20 mouse cellular contexts compared by ENCODE assay signal in genomic region chr7:15972247-15972646, GRCm38 (mm10). TPM values are rescaled to one million over a fixed set of nuclear protein-coding genes. Genes with fewer than 3 reads are reported as not detected.
DNase-seq lines count a peak whose midpoint lies in the region; ATAC-seq lines count a peak whose summit lies in the region.
"Had no signal": no experiment of that assay in that cellular context is flagged by ENCODE, and none has a peak within 500 bp of the region (broad histone marks: within the 10 kb centered on the region; RNA-seq: fewer than 3 reads in every experiment).

No protein-coding gene starts in this region.

- H3K4me3 ChIP-seq in hindbrain, embryonic 14.5 days (replicated peaks; ENCODE audit: low read length) = no peak overlapping the region
- no peak overlapping the region for H3K4me3 ChIP-seq in hindbrain, embryonic 10.5 days
- no peak overlapping the region for H3K4me3 ChIP-seq in liver, embryonic 16.5 days (ENCODE audit: low read depth, low read length)
- H3K4me3 ChIP-seq: forebrain, embryonic 13.5 days; heart, embryonic 12.5 days; layer of hippocampus, adult 2 months; liver, embryonic 13.5 days had no signal

- ATAC-seq in hindbrain, embryonic 14.5 days (ENCODE audit: low FRiP score) = 0 out of 2 replicates have a peak, but pooled peaks have one; percentile 4
- peak; percentile 9; the same call in 1 of the 2 replicates for ATAC-seq in liver, embryonic 16.5 days (ENCODE audit: low read depth)
- ATAC-seq: forebrain, embryonic 13.5 days; inflammation-experienced regulatory T-cells, adult 6 months; lung, postnatal 0 days; midbrain, embryonic 16.5 days had no signal

- H3K4me1 ChIP-seq in hindbrain, embryonic 14.5 days (replicated peaks; ENCODE audit: control insufficient read depth, insufficient read depth, low read length) = no peaks in the 10 kb centered on the region
- peaks cover 3% of the 10 kb centered on the region; the same call in 1 of the 2 replicates for H3K4me1 ChIP-seq in hindbrain, embryonic 10.5 days (replicated peaks)
- peaks cover 1% of the 10 kb centered on the region for H3K4me1 ChIP-seq in liver, embryonic 16.5 days (ENCODE audit: control insufficient read depth, low read depth, low read length)

- WGBS in hindbrain, embryonic 14.5 days = 64% methylated on average over 25 of the region's 25 CpGs
- 65% methylated on average over 25 of the region's 25 CpGs for WGBS in hindbrain, embryonic 10.5 days
- WGBS in liver, embryonic 16.5 days (ENCODE audit: insufficient replicate concordance) = 82% methylated on average over 25 of the region's 25 CpGs

- H3K9ac ChIP-seq in hindbrain, embryonic 14.5 days = no peak overlapping the region
- H3K9ac ChIP-seq in liver, embryonic 16.5 days (ENCODE audit: low read depth, low read length) = no peak overlapping the region
- H3K9ac ChIP-seq: forebrain, embryonic 13.5 days; heart, embryonic 12.5 days; liver, embryonic 13.5 days had no signal

- H3K36me3 ChIP-seq in hindbrain, embryonic 14.5 days (replicated peaks; ENCODE audit: control insufficient read depth, insufficient read depth) = peaks cover 67% of the 10 kb centered on the region
- peaks cover 72% of the 10 kb centered on the region for H3K36me3 ChIP-seq in hindbrain, embryonic 10.5 days
- peaks cover 20% of the 10 kb centered on the region for H3K36me3 ChIP-seq in liver, embryonic 16.5 days (ENCODE audit: control insufficient read depth, insufficient read depth)

- no peak overlapping the region for H3K4me2 ChIP-seq in hindbrain, embryonic 14.5 days (replicated peaks)
- no peak overlapping the region for H3K4me2 ChIP-seq in liver, embryonic 16.5 days (ENCODE audit: low read depth, low read length)
- H3K4me2 ChIP-seq: forebrain, embryonic 13.5 days; heart, embryonic 12.5 days; liver, embryonic 13.5 days had no signal

- no peak for DNase-seq in hindbrain, embryonic 14.5 days (ENCODE audit: low spot score)
- no peak for DNase-seq in hindbrain, embryonic 10.5 days (ENCODE audit: low spot score)
- DNase-seq in ovary, postnatal 36 days (ENCODE audit: low spot score) = peak; percentile 14
- DNase-seq in ovary, postnatal 14 days (ENCODE audit: low spot score) = no peak
- peak; percentile 90 for DNase-seq in R1 (ENCODE audit: low read depth, low spot score)
- no peak for DNase-seq in adrenal gland, adult 2 months
- DNase-seq: adrenal gland, postnatal 25 days; cerebellum, postnatal 10 days; embryo, embryonic 11 days; left cerebral cortex, postnatal 4 days; liver, embryonic 13.5 days; right cerebral cortex, postnatal 25 days had no signal

- H3K9me3 ChIP-seq in hindbrain, embryonic 14.5 days (ENCODE audit: control insufficient read depth, low read length) = no peaks in the 10 kb centered on the region
- H3K9me3 ChIP-seq in hindbrain, embryonic 10.5 days = 0 out of 2 replicates have a peak, but pooled peaks cover 2% of the 10 kb centered on the region
- H3K9me3 ChIP-seq in liver, embryonic 16.5 days (replicated peaks; ENCODE audit: control insufficient read depth, low read length) = no peaks in the 10 kb centered on the region
- H3K9me3 ChIP-seq: forebrain, embryonic 13.5 days; liver, embryonic 13.5 days had no signal

- H3K27ac ChIP-seq in hindbrain, embryonic 14.5 days = no peak overlapping the region
- no peak overlapping the region for H3K27ac ChIP-seq in hindbrain, embryonic 10.5 days
- no peak overlapping the region for H3K27ac ChIP-seq in liver, embryonic 16.5 days (ENCODE audit: low read length)
- H3K27ac ChIP-seq: forebrain, embryonic 13.5 days; layer of hippocampus, adult 2 months; liver, embryonic 13.5 days had no signal

- H3K27me3 ChIP-seq in hindbrain, embryonic 14.5 days (ENCODE audit: control insufficient read depth, insufficient read depth, low read length) = no peaks in the 10 kb centered on the region
- no peaks in the 10 kb centered on the region for H3K27me3 ChIP-seq in hindbrain, embryonic 10.5 days (ENCODE audit: insufficient read depth, poor library complexity, severe bottlenecking)
- H3K27me3 ChIP-seq in liver, embryonic 16.5 days (ENCODE audit: control insufficient read depth, insufficient read depth, low read depth, low read length) = no peaks in the 10 kb centered on the region
- H3K27me3 ChIP-seq: forebrain, embryonic 13.5 days; heart, embryonic 12.5 days; liver, embryonic 13.5 days had no signal

RNA-seq across cellular contexts. Expression of gene Ehd2, which starts 4.9 kb away (rescaled TPM):
- 5.6 and 6.6 TPM in 2 replicates for polyA plus RNA-seq in hindbrain, embryonic 14.5 days (2014; fragmentation: Nextera tagmentation; extraction: Ambion mirVana)
- polyA plus RNA-seq in hindbrain, embryonic 10.5 days (2016; fragmentation: Nextera tagmentation; extraction: Ambion mirVana) = 12.1 and 12.5 TPM in 2 replicates
- polyA plus RNA-seq in liver, embryonic 16.5 days (2015; fragmentation: Nextera tagmentation; extraction: Ambion mirVana) = 4.7 and 5.6 TPM in 2 replicates
- total RNA-seq in adrenal gland, adult 2 months (2021) = 10 to 100 TPM; 40.2 to 87.6 TPM
- 70.9 and 89.0 TPM in 2 replicates for polyA plus RNA-seq in adrenal gland, adult 2 months (2012; rRNA removed)
- total RNA-seq: granulocyte monocyte progenitor cell, adult 5-6 weeks had no signal

RNA-seq across cellular contexts. Expression of gene Nop53, which starts 26.4 kb away (rescaled TPM):
- polyA plus RNA-seq in hindbrain, embryonic 14.5 days (2014; fragmentation: Nextera tagmentation; extraction: Ambion mirVana) = 113 and 114 TPM in 2 replicates
- 170 and 182 TPM in 2 replicates for polyA plus RNA-seq in hindbrain, embryonic 10.5 days (2016; fragmentation: Nextera tagmentation; extraction: Ambion mirVana)
- 71.8 and 79.1 TPM in 2 replicates for polyA plus RNA-seq in liver, embryonic 16.5 days (2015; fragmentation: Nextera tagmentation; extraction: Ambion mirVana)
- 100 to 1,000 TPM; 169 to 171 TPM for total RNA-seq in adrenal gland, adult 2 months (2021)
- polyA plus RNA-seq in adrenal gland, adult 2 months (2012; rRNA removed) = 64.4 and 69.9 TPM in 2 replicates

RNA-seq across cellular contexts. Expression of gene Selenow, which starts 50.0 kb away (rescaled TPM):
- 1,554 and 1,615 TPM in 2 replicates for polyA plus RNA-seq in hindbrain, embryonic 14.5 days (2014; fragmentation: Nextera tagmentation; extraction: Ambion mirVana)
- polyA plus RNA-seq in hindbrain, embryonic 10.5 days (2016; fragmentation: Nextera tagmentation; extraction: Ambion mirVana) = 902 and 1,086 TPM in 2 replicates
- polyA plus RNA-seq in liver, embryonic 16.5 days (2015; fragmentation: Nextera tagmentation; extraction: Ambion mirVana) = 235 and 256 TPM in 2 replicates
- 100 to 1,000 TPM; 158 to 238 TPM for total RNA-seq in adrenal gland, adult 2 months (2021)
- 223 and 233 TPM in 2 replicates for polyA plus RNA-seq in adrenal gland, adult 2 months (2012; rRNA removed)

Comparison
In these comparisons a context has a peak if more than half of its experiments do, and no peak if none do; other contexts are left out.
1. DNase-seq: peak in ovary, postnatal 36 days (single experiment) and R1 (single experiment); none in hindbrain, embryonic 14.5 days (single experiment), hindbrain, embryonic 10.5 days (single experiment), ovary, postnatal 14 days (single experiment) and adrenal gland, adult 2 months (single experiment).